Mouse (Mus musculus) hindbrain, embryonic 11.5 days (tissue): Measurements from ENCODE around the gene Rbm12. TPM values are rescaled to one million over a fixed set of nuclear protein-coding genes. Genes with fewer than 3 reads are reported as not detected.

Experiments
- polyA plus RNA-seq: library from polyadenylated mRNA; unstranded; fragments of >200 nt; fragmentation: Nextera tagmentation; extraction: Ambion mirVana; gene quantifications from 2 replicates; pipeline ENCODE4 v1.2.1, GENCODE M21; 2014

Gene Rbm12
- polyA plus RNA-seq, 1 experiment from 2014 or later, result 38.4 TPM

Other genes with a start within 250 kb of the Rbm12 start
- gene Uqcc1, start 181.7 kb downstream of the Rbm12 start, polyA plus RNA-seq, result 69.6 and 80.8 TPM in 2 replicates
- not detected in 2 replicates for gene Gm15557, start 171.2 kb downstream of the Rbm12 start, polyA plus RNA-seq
- 1.3 and 1.4 TPM in 2 replicates for gene Gdf5, start 166.6 kb downstream of the Rbm12 start, polyA plus RNA-seq
- gene Cep250, start 155.5 kb downstream of the Rbm12 start, polyA plus RNA-seq, result 14.9 and 23.3 TPM in 2 replicates
- 1.4 and 2.5 TPM in 2 replicates for gene 6430550D23Rik, start 104.0 kb downstream of the Rbm12 start, polyA plus RNA-seq
- 238 and 243 TPM in 2 replicates for gene Ergic3, start 103.9 kb downstream of the Rbm12 start, polyA plus RNA-seq
- gene Fer1l4, start 59.0 kb downstream of the Rbm12 start, polyA plus RNA-seq, result not detected in 2 replicates
- 3.9 and 4.8 TPM in 2 replicates for gene Spag4, start 46.8 kb downstream of the Rbm12 start, polyA plus RNA-seq
- 45.1 and 46.1 TPM in 2 replicates for gene Cpne1, start within 50 bp of the Rbm12 start, polyA plus RNA-seq
- gene Gm28036, start 15.1 kb upstream of the Rbm12 start, polyA plus RNA-seq, result 19.7 and 20.1 TPM in 2 replicates
- gene Romo1, start 32.1 kb upstream of the Rbm12 start, polyA plus RNA-seq, result 386 and 402 TPM in 2 replicates
- gene Nfs1, start 32.2 kb upstream of the Rbm12 start, polyA plus RNA-seq, result 37.1 and 37.7 TPM in 2 replicates
- 639 and 715 TPM in 2 replicates for gene Rbm39, start 68.3 kb upstream of the Rbm12 start, polyA plus RNA-seq
- gene Phf20, start 84.5 kb upstream of the Rbm12 start, polyA plus RNA-seq, result 80.9 and 104 TPM in 2 replicates
- 4.4 and 4.6 TPM in 2 replicates for gene Cnbd2, start 200.3 kb upstream of the Rbm12 start, polyA plus RNA-seq
- 81.9 and 87.2 TPM in 2 replicates for gene Scand1, start 200.7 kb upstream of the Rbm12 start, polyA plus RNA-seq